Mouse (Mus musculus): ENCODE data around the gene Taf3. TPM values are rescaled to one million over a fixed set of nuclear protein-coding genes. Genes with fewer than 3 reads are reported as not detected.

The Taf3 gene
- polyA plus RNA-seq, 2 experiments = 4.7 to 5.0 TPM

DNA sequence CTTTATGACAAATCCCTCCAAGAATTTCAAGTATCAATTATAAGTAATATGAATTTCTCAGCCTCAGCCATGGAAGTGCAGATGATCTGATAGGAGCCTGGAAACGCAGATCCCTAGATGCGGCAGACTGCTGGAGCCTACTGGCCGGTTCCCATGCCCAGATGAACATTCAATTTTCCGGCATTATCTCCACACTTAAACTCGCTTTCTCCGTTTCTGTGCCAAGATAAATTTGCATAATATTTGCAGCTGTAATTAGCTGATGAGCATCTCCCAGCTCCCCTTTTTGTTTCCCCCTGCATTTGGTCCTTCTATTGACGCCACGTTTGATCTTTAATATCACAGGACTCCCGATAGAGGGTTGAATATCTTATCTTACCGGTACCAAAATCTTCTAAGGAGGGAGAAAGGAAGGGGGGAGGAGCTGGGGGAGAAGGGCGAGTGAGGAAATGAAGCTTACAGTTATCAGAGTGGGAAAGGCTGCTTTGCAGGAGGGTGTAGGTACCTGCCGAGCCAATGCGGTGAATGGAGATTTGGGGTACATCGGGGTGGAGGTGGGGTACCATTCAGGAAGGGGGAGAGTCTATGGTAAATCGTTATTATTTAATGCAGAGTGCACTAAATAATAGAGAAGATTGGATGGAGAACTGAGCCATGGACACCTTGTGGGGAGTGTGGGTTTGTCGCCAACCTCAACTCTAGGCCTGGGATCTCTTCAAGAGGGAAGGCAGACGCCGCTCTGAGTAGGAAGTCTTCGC is 153.4 kb downstream of the Taf3 start:
- Histone ChIP-seq H3K27ac (no peak overlapping the region), H3K4me1 (replicated peaks; ENCODE audit: control insufficient read depth in 2 of 2, insufficient read depth in 2 of 2, low read length in 1 of 2) (no peaks in the 10 kb centered on the region), H3K27me3 (ENCODE audit: control insufficient read depth, insufficient read depth, low read length) (peaks cover 72% of the 10 kb centered on the region), H3K4me3 (ENCODE audit: insufficient read depth in 1 of 2, low read depth in 2 of 2, low read length in 2 of 2) (no peak overlapping the region), H3K36me3 (replicated peaks; ENCODE audit: control insufficient read depth, insufficient read depth, low read depth) (no peaks in the 10 kb centered on the region), H3K4me2 (ENCODE audit: low read depth) (no peak overlapping the region), H3K9ac (replicated peaks) (no peak overlapping the region), H3K9me3 (ENCODE audit: control insufficient read depth, low read length) (no peaks in the 10 kb centered on the region)
- no peak for TF ChIP-seq CTCF (IDR thresholded peaks at IDR 0.05; ENCODE audit: low read depth)
- TF ChIP-seq EP300 (IDR thresholded peaks at IDR 0.05; ENCODE audit: low read depth) = no peak
- WGBS (ENCODE audit: insufficient replicate concordance) = 3% methylated on average over 19 of the region's 19 CpGs
- ATAC-seq (ENCODE audit: insufficient read depth) (no peak), DNase-seq (ENCODE audit: low read depth in 3 of 3, low spot score in 3 of 3) (no peak)

DNA sequence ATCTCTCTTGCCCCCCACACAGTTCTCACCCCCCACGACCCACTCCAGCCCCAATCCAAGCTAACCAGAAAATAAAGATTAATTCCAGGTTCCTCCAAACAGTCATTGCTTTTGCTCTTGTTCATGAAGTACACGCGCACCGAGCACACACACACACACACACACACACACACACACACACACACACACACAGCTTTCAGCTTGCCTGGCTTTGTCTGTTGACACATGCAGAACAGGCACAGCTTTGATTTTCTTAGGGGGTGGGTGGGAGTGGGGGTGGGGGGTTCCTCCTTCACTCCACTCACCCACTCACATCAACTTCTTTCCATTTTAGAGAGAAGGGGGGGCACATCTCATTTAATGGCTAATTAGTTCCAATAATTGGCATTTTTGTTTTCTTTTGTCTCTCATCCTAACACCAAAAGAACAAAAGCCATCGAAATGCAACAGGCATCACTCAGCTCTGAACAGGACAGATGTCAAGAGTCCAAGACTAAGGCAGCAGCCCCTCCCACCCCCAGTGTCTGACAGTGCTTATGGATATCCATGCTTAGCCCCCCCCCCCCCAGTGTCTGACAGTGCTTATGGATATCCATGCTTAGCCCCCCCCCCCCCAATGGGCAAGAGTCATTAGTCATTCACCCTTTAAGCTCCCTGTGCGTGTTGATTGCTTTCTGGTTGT is 155.0 kb downstream of the Taf3 start:
- Histone ChIP-seq H3K4me1 (replicated peaks; ENCODE audit: control insufficient read depth in 2 of 2, insufficient read depth in 2 of 2, low read length in 1 of 2) (peaks cover 0 to 4% of the 10 kb centered on the region in 2 experiments; a peak in 2 of 4 replicates), H3K4me3 (ENCODE audit: insufficient read depth in 1 of 2, low read depth in 2 of 2, low read length in 2 of 2) (no peak overlapping the region), H3K36me3 (replicated peaks; ENCODE audit: control insufficient read depth, insufficient read depth, low read depth) (no peaks in the 10 kb centered on the region), H3K9ac (replicated peaks) (no peak overlapping the region), H3K27me3 (ENCODE audit: control insufficient read depth, insufficient read depth, low read length) (peaks cover 88% of the 10 kb centered on the region), H3K9me3 (ENCODE audit: control insufficient read depth, low read length) (no peaks in the 10 kb centered on the region), H3K27ac (no peak overlapping the region), H3K4me2 (ENCODE audit: low read depth) (no peak overlapping the region)
- TF ChIP-seq CTCF (IDR thresholded peaks at IDR 0.05; ENCODE audit: low read depth) = no peak
- whole genome bisulfite sequencing (ENCODE audit: insufficient replicate concordance) = 3% methylated on average over 6 of the region's 6 CpGs
- DNase-seq (ENCODE audit: low read depth in 3 of 3, low spot score in 3 of 3) (no peak), ATAC-seq (ENCODE audit: insufficient read depth) (no peak)

DNA sequence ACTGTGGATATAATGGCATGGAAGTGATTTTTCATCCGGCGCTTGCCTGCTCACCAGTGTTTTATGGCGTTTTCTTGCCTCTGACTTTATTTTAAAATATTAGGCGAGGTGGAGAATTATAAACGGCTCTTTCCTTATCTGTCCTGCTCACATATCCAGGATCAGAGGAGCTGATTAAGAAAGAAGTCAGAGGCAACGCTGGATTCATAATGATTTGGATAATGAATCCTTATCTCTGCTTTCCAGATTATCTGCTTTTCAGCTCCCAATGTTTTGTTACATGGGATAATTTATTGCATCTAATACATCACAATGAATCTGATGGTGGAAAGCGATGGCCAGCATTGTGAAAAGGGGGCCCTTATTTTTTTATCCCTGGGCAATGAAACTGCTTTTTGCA is 155.9 kb downstream of the Taf3 start:
- Histone ChIP-seq H3K36me3 (replicated peaks; ENCODE audit: control insufficient read depth, insufficient read depth, low read depth) (no peaks in the 10 kb centered on the region), H3K9ac (replicated peaks) (no peak overlapping the region), H3K4me2 (ENCODE audit: low read depth) (no peak overlapping the region), H3K27me3 (ENCODE audit: control insufficient read depth, insufficient read depth, low read length) (peaks cover 94% of the 10 kb centered on the region), H3K4me1 (replicated peaks; ENCODE audit: control insufficient read depth in 2 of 2, insufficient read depth in 2 of 2, low read length in 1 of 2) (peaks cover 0 to 4% of the 10 kb centered on the region in 2 experiments; a peak in 2 of 4 replicates), H3K27ac (no peak overlapping the region), H3K9me3 (ENCODE audit: control insufficient read depth, low read length) (no peaks in the 10 kb centered on the region), H3K4me3 (ENCODE audit: insufficient read depth in 1 of 2, low read depth in 2 of 2, low read length in 2 of 2) (no peak overlapping the region)
- TF ChIP-seq EP300 (IDR thresholded peaks at IDR 0.05; ENCODE audit: low read depth) (no peak), CTCF (IDR thresholded peaks at IDR 0.05; ENCODE audit: low read depth) (no peak)
- ATAC-seq (ENCODE audit: insufficient read depth) (no peak), DNase-seq (ENCODE audit: low read depth in 3 of 3, low spot score in 3 of 3) (no peak)
- WGBS (ENCODE audit: insufficient replicate concordance) = 4% methylated on average over 7 of the region's 7 CpGs

DNA sequence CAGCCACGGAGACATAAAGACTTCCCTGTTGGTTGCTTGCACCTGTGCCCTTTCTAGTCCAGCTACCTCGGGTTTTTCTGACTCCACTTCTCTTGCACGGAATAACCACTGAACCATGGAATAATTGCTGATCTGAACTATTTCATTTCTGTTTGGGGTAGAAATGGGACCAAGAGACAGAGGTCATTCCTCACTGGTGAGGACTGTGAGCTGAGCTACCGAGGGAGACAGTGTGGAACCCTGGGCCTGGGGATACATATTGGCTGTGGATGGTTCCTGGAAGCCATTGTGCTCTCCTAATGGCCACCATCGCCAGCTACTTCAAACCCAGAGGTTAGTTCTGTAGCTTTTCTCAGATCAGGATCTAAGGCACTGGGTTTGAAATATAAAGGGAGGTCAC is 157.5 kb downstream of the Taf3 start:
- H3K27ac ChIP-seq = no peak overlapping the region
- no peak for DNase-seq (ENCODE audit: low read depth in 3 of 3, low spot score in 3 of 3)
- WGBS (ENCODE audit: insufficient replicate concordance) = 7% methylated on average over 5 of the region's 5 CpGs
- no peak overlapping the region for H3K9ac ChIP-seq (replicated peaks)
- H3K4me2 ChIP-seq (ENCODE audit: low read depth) = no peak overlapping the region
- no peaks in the 10 kb centered on the region for H3K36me3 ChIP-seq (replicated peaks; ENCODE audit: control insufficient read depth, insufficient read depth, low read depth)
- TF ChIP-seq EP300 (IDR thresholded peaks at IDR 0.05; ENCODE audit: low read depth) = no peak
- H3K4me3 ChIP-seq (ENCODE audit: insufficient read depth in 1 of 2, low read depth in 2 of 2, low read length in 2 of 2) = no peak overlapping the region
- ATAC-seq (ENCODE audit: insufficient read depth) = no peak
- peaks cover 0 to 4% of the 10 kb centered on the region in 2 experiments; a peak in 2 of 4 replicates for H3K4me1 ChIP-seq (replicated peaks; ENCODE audit: control insufficient read depth in 2 of 2, insufficient read depth in 2 of 2, low read length in 1 of 2)
- H3K27me3 ChIP-seq (ENCODE audit: control insufficient read depth, insufficient read depth, low read length) = peaks cover 94% of the 10 kb centered on the region
- H3K9me3 ChIP-seq (ENCODE audit: control insufficient read depth, low read length) = no peaks in the 10 kb centered on the region

DNA sequence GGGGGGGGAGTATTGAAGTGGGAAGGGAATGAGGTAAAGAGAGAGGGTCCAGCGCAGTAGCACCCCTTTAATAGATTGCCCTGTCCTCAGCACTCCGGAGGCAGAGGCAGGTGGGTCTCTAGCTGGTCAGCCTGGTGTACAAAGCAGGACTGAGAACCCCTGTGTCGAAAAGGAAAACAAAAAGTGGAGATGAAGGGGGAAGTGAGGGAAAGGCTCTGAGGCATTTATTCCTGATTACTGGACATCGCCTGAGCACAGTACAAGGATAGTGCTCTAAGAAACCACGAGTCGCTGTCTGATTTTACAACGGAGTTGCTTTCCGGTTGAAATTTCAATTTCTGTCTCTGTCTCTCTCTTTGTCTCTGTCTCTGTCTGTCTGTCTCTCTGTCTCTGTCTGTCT is 158.1 kb downstream of the Taf3 start:
- DNase-seq (ENCODE audit: low read depth in 3 of 3, low spot score in 3 of 3) (no peak), ATAC-seq (ENCODE audit: insufficient read depth) (no peak)
- Histone ChIP-seq H3K9me3 (ENCODE audit: control insufficient read depth, low read length) (no peaks in the 10 kb centered on the region), H3K27ac (no peak overlapping the region), H3K27me3 (ENCODE audit: control insufficient read depth, insufficient read depth, low read length) (peaks cover 94% of the 10 kb centered on the region), H3K4me3 (ENCODE audit: insufficient read depth in 1 of 2, low read depth in 2 of 2, low read length in 2 of 2) (no peak overlapping the region), H3K9ac (replicated peaks) (no peak overlapping the region), H3K4me2 (ENCODE audit: low read depth) (no peak overlapping the region), H3K36me3 (replicated peaks; ENCODE audit: control insufficient read depth, insufficient read depth, low read depth) (no peaks in the 10 kb centered on the region), H3K4me1 (replicated peaks; ENCODE audit: control insufficient read depth in 2 of 2, insufficient read depth in 2 of 2, low read length in 1 of 2) (peaks cover 0 to 4% of the 10 kb centered on the region in 2 experiments; a peak in 2 of 4 replicates)
- WGBS (ENCODE audit: insufficient replicate concordance) = 6% methylated on average over 8 of the region's 8 CpGs
- no peak for TF ChIP-seq EP300 (IDR thresholded peaks at IDR 0.05; ENCODE audit: low read depth)
- no peak for TF ChIP-seq CTCF (IDR thresholded peaks at IDR 0.05; ENCODE audit: low read depth)
